Mouse (Mus musculus) cortical plate, adult 2 months (tissue): ENCODE results near the gene Ccr2.

ENCODE experiments used
- CTCF ChIP-seq: fragments of 200-500 bp; IDR thresholded peaks from 2 replicates; pipeline ENCODE4 v1.5.1; 2011; ENCODE audit warnings: mild to moderate bottlenecking, control low read depth, low read length; ENCODE audit not compliant: insufficient read depth; ENCODE audit errors: extremely low read depth
- POLR2A ChIP-seq: fragments of 200-500 bp; IDR thresholded peaks from 2 replicates; pipeline ENCODE4 v1.6.1; 2011; ENCODE audit warnings: mild to moderate bottlenecking, low read length, control low read depth; ENCODE audit not compliant: insufficient read depth; ENCODE audit errors: extremely low read depth

GRCm38 (mm10) chr9:124112591-124113239 lies 11.0 kb downstream of the Ccr2 start:
- TF ChIP-seq CTCF (no peak), POLR2A (no peak)
